Mouse (Mus musculus) MEL (cell line): ENCODE data around the gene Nup153.

Experiments used
- ELF1 ChIP-seq: IDR thresholded peaks from 2 replicates; pipeline ENCODE4 v1.6.1; 2014; ENCODE audit warnings: low read depth, mild to moderate bottlenecking, inconsistent platforms, low read length, improper control_type of control experiment, moderate library complexity
- MAX ChIP-seq: IDR thresholded peaks from 2 replicates; pipeline ENCODE4 v1.6.1; 2011; ENCODE audit warnings: low read length, improper control_type of control experiment
- POLR2AphosphoS2 ChIP-seq: IDR thresholded peaks from 2 replicates; pipeline ENCODE4 v1.6.1; 2011; ENCODE audit warnings: low read length, improper control_type of control experiment
- RCOR1 ChIP-seq: IDR thresholded peaks from 2 replicates; pipeline ENCODE4 v1.6.1; 2012; ENCODE audit warnings: low read depth, mild to moderate bottlenecking, inconsistent platforms, low read length, improper control_type of control experiment
- TAL1 ChIP-seq: IDR thresholded peaks from 2 replicates; pipeline ENCODE4 v1.6.1; 2012; ENCODE audit warnings: mild to moderate bottlenecking, inconsistent platforms, low read length, moderate library complexity, mixed read lengths

GRCm38 (mm10) chr13:46774998-46775397 lies 47.3 kb upstream of the Nup153 start:
- TF ChIP-seq MAX = no peak
- no peak for TF ChIP-seq RCOR1
- 0 out of 2 replicates have a peak, but pooled peaks have one; percentile 37 for TF ChIP-seq TAL1
- TF ChIP-seq POLR2AphosphoS2 = no peak
- TF ChIP-seq ELF1 = no peak
